Mouse (Mus musculus): ENCODE results near the gene Banf2. TPM values are rescaled to one million over a fixed set of nuclear protein-coding genes. Genes with fewer than 3 reads are reported as not detected.

Gene Banf2
- polyA plus RNA-seq (2015; fragmentation: Nextera tagmentation; extraction: Ambion mirVana), result not detected in 2 replicates

DNA sequence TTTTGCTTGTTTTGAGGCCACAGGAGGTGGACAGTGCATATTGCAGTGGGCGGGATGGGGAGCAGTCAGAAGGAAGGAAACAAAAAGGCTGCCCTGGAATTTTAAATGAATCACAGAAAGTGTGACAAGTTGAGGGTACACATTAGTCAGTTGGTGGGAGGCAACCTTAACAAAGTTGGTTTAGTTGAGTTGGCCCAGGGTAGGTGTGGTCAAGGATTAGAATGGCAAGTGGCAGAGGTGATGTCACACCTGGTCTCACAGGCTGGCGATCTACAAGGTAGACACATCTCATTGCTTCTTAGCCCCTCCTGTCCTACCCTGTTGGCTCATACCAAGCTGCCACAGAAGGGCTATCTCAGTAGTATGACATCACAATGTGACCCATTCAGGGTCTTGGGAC lies at the start of gene Banf2:
Gene Banf2, plus strand, starts transcription at position 396 of the 400 bp plus-strand sequence.
- ATAC-seq (ENCODE audit: low read depth), result no peak
- no peaks in the 10 kb centered on the region for H3K36me3 ChIP-seq (ENCODE audit: control insufficient read depth, insufficient read depth)
- WGBS (ENCODE audit: insufficient replicate concordance), result 71% methylated on average over 2 of the region's 2 CpGs
- no peak within 1 kb of the TSS for H3K27ac ChIP-seq (ENCODE audit: low read length)
- H3K9ac ChIP-seq (ENCODE audit: low read depth, low read length), result no peak within 1 kb of the TSS
- H3K4me2 ChIP-seq (ENCODE audit: low read depth, low read length), result no peak within 1 kb of the TSS
- no peak within 1 kb of the TSS for H3K4me3 ChIP-seq (ENCODE audit: low read depth, low read length)
- no peaks in the 10 kb centered on the region for H3K9me3 ChIP-seq (replicated peaks; ENCODE audit: control insufficient read depth, low read length)
- no peaks in the 10 kb centered on the region for H3K4me1 ChIP-seq (ENCODE audit: control insufficient read depth, low read depth, low read length)
- no peaks in the 10 kb centered on the region for H3K27me3 ChIP-seq (ENCODE audit: control insufficient read depth, insufficient read depth, low read depth, low read length)

DNA sequence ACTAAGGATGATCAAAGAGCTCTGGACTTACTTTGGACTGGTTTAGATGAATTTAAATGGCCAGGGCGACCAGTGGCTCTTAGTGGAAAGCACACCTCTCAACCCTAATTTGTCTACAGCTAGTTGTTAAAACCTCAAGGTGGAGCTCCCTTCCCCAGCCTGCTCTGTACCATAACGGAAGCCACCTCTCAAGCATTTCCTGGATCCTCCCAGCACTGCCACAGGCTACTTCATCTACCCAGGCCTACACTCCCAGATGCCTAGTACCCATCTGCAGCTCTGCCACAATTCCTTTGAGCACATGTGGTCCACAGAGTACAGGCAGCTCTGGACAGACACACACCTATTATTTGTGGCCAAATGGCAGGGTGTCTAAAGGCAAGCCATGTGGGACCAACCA lies 49.4 kb upstream of the Banf2 start:
- Histone ChIP-seq H3K4me2 (ENCODE audit: low read depth, low read length) (no peak overlapping the region), H3K9ac (ENCODE audit: low read depth, low read length) (no peak overlapping the region), H3K4me3 (ENCODE audit: low read depth, low read length) (no peak overlapping the region), H3K27ac (ENCODE audit: low read length) (no peak overlapping the region), H3K36me3 (ENCODE audit: control insufficient read depth, insufficient read depth) (peaks cover 8% of the 10 kb centered on the region), H3K9me3 (replicated peaks; ENCODE audit: control insufficient read depth, low read length) (no peaks in the 10 kb centered on the region), H3K27me3 (ENCODE audit: control insufficient read depth, insufficient read depth, low read depth, low read length) (no peaks in the 10 kb centered on the region), H3K4me1 (ENCODE audit: control insufficient read depth, low read depth, low read length) (peaks cover 29% of the 10 kb centered on the region)
- no peak for ATAC-seq (ENCODE audit: low read depth)
- WGBS (ENCODE audit: insufficient replicate concordance), result 45% methylated on average over 2 of the region's 2 CpGs

DNA sequence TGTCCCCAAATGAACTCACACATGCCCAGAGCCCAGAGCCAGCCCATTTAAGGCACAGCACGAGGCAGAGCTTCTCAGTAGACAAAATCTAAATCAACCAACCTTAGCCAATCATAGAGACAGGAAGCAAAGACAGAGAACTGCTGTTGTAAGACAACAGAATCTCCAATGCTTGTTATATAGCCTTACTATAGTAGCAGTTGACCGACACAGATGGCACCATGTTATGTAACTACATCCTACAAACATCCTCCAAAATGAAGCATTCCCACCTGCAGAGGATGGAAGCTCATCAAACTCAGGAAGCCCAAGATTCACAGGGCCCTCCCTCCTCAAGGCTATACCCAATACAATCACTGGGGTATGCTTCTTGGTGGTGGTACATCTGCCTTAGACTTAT lies 45.4 kb upstream of the Banf2 start:
- WGBS (ENCODE audit: insufficient replicate concordance), result 44% methylated on average over 2 of the region's 2 CpGs
- H3K9me3 ChIP-seq (replicated peaks; ENCODE audit: control insufficient read depth, low read length), result no peaks in the 10 kb centered on the region

GRCm38 (mm10) chr2:143988016-143988415 lies 44.8 kb upstream of the Banf2 start:
- no peak for ATAC-seq (ENCODE audit: low read depth)
- Histone ChIP-seq H3K27ac (ENCODE audit: low read length) (no peak overlapping the region), H3K9ac (ENCODE audit: low read depth, low read length) (no peak overlapping the region), H3K27me3 (ENCODE audit: control insufficient read depth, insufficient read depth, low read depth, low read length) (no peaks in the 10 kb centered on the region), H3K4me3 (ENCODE audit: low read depth, low read length) (no peak overlapping the region), H3K4me2 (ENCODE audit: low read depth, low read length) (no peak overlapping the region), H3K9me3 (replicated peaks; ENCODE audit: control insufficient read depth, low read length) (no peaks in the 10 kb centered on the region), H3K4me1 (ENCODE audit: control insufficient read depth, low read depth, low read length) (peaks cover 10% of the 10 kb centered on the region), H3K36me3 (ENCODE audit: control insufficient read depth, insufficient read depth) (peaks cover 8% of the 10 kb centered on the region)
- WGBS (ENCODE audit: insufficient replicate concordance), result 86% methylated on average over 3 of the region's 3 CpGs

More for the DNA sequence above, 45.4 kb upstream of the Banf2 start:
- no peak overlapping the region for H3K4me2 ChIP-seq (ENCODE audit: low read depth, low read length)
- peaks cover 7% of the 10 kb centered on the region for H3K4me1 ChIP-seq (ENCODE audit: control insufficient read depth, low read depth, low read length)
- peaks cover 8% of the 10 kb centered on the region for H3K36me3 ChIP-seq (ENCODE audit: control insufficient read depth, insufficient read depth)
- H3K27ac ChIP-seq (ENCODE audit: low read length), result no peak overlapping the region
- H3K4me3 ChIP-seq (ENCODE audit: low read depth, low read length), result no peak overlapping the region
- no peak for ATAC-seq (ENCODE audit: low read depth)
- H3K9ac ChIP-seq (ENCODE audit: low read depth, low read length), result no peak overlapping the region
- no peaks in the 10 kb centered on the region for H3K27me3 ChIP-seq (ENCODE audit: control insufficient read depth, insufficient read depth, low read depth, low read length)

GRCm38 (mm10) chr2:143990997-143991396 lies 41.9 kb upstream of the Banf2 start:
- 43% methylated on average over 1 of the region's 1 CpGs for WGBS (ENCODE audit: insufficient replicate concordance)
- no peak overlapping the region for H3K4me2 ChIP-seq (ENCODE audit: low read depth, low read length)
- no peak overlapping the region for H3K4me3 ChIP-seq (ENCODE audit: low read depth, low read length)
- no peaks in the 10 kb centered on the region; the same call in 1 of the 2 replicates for H3K36me3 ChIP-seq (ENCODE audit: control insufficient read depth, insufficient read depth)
- no peak for ATAC-seq (ENCODE audit: low read depth)
- no peaks in the 10 kb centered on the region for H3K9me3 ChIP-seq (replicated peaks; ENCODE audit: control insufficient read depth, low read length)
- peaks cover 14% of the 10 kb centered on the region for H3K4me1 ChIP-seq (ENCODE audit: control insufficient read depth, low read depth, low read length)
- no peak overlapping the region for H3K9ac ChIP-seq (ENCODE audit: low read depth, low read length)
- no peaks in the 10 kb centered on the region for H3K27me3 ChIP-seq (ENCODE audit: control insufficient read depth, insufficient read depth, low read depth, low read length)
- H3K27ac ChIP-seq (ENCODE audit: low read length), result no peak overlapping the region

GRCm38 (mm10) chr2:143991964-143992672 lies 40.7 kb upstream of the Banf2 start:
- no peaks in the 10 kb centered on the region for H3K27me3 ChIP-seq (ENCODE audit: control insufficient read depth, insufficient read depth, low read depth, low read length)
- H3K36me3 ChIP-seq (ENCODE audit: control insufficient read depth, insufficient read depth), result no peaks in the 10 kb centered on the region
- H3K4me1 ChIP-seq (ENCODE audit: control insufficient read depth, low read depth, low read length), result peaks cover 14% of the 10 kb centered on the region
- 0 out of 2 replicates have a peak, but pooled peaks have one; percentile 13 for ATAC-seq (ENCODE audit: low read depth)
- WGBS (ENCODE audit: insufficient replicate concordance), result 69% methylated on average over 7 of the region's 7 CpGs
- H3K27ac ChIP-seq (ENCODE audit: low read length), result no peak overlapping the region
- no peak overlapping the region for H3K4me3 ChIP-seq (ENCODE audit: low read depth, low read length)
- no peaks in the 10 kb centered on the region for H3K9me3 ChIP-seq (replicated peaks; ENCODE audit: control insufficient read depth, low read length)
- H3K9ac ChIP-seq (ENCODE audit: low read depth, low read length), result no peak overlapping the region
- H3K4me2 ChIP-seq (ENCODE audit: low read depth, low read length), result no peak overlapping the region

- H3K9me3 ChIP-seq (replicated peaks; ENCODE audit: control insufficient read depth, low read length), result no peaks in the 10 kb centered on the region
- no peaks in the 10 kb centered on the region for H3K27me3 ChIP-seq (ENCODE audit: control insufficient read depth, insufficient read depth, low read depth, low read length)
- H3K36me3 ChIP-seq (ENCODE audit: control insufficient read depth, insufficient read depth), result no peaks in the 10 kb centered on the region
- H3K9ac ChIP-seq (ENCODE audit: low read depth, low read length), result no peak overlapping the region
- H3K27ac ChIP-seq (ENCODE audit: low read length), result no peak overlapping the region
- peaks cover 14% of the 10 kb centered on the region for H3K4me1 ChIP-seq (ENCODE audit: control insufficient read depth, low read depth, low read length)
- ATAC-seq (ENCODE audit: low read depth), result no peak
- 56% methylated on average over 1 of the region's 1 CpGs for WGBS (ENCODE audit: insufficient replicate concordance)
- H3K4me2 ChIP-seq (ENCODE audit: low read depth, low read length), result no peak overlapping the region
- H3K4me3 ChIP-seq (ENCODE audit: low read depth, low read length), result no peak overlapping the region
These were observed 39.9 kb upstream of the Banf2 start for GRCm38 (mm10) chr2:143992977-143993376.

- Histone ChIP-seq H3K36me3 (ENCODE audit: control insufficient read depth, insufficient read depth) (no peaks in the 10 kb centered on the region), H3K4me2 (ENCODE audit: low read depth, low read length) (no peak overlapping the region), H3K9ac (ENCODE audit: low read depth, low read length) (no peak overlapping the region), H3K27ac (ENCODE audit: low read length) (no peak overlapping the region), H3K27me3 (ENCODE audit: control insufficient read depth, insufficient read depth, low read depth, low read length) (no peaks in the 10 kb centered on the region), H3K4me3 (ENCODE audit: low read depth, low read length) (no peak overlapping the region), H3K9me3 (replicated peaks; ENCODE audit: control insufficient read depth, low read length) (no peaks in the 10 kb centered on the region), H3K4me1 (ENCODE audit: control insufficient read depth, low read depth, low read length) (peaks cover 34% of the 10 kb centered on the region)
- WGBS (ENCODE audit: insufficient replicate concordance), result 60% methylated on average over 5 of the region's 5 CpGs
- ATAC-seq (ENCODE audit: low read depth), result no peak
These were observed 30.5 kb upstream of the Banf2 start for GRCm38 (mm10) chr2:144002229-144002984.

DNA sequence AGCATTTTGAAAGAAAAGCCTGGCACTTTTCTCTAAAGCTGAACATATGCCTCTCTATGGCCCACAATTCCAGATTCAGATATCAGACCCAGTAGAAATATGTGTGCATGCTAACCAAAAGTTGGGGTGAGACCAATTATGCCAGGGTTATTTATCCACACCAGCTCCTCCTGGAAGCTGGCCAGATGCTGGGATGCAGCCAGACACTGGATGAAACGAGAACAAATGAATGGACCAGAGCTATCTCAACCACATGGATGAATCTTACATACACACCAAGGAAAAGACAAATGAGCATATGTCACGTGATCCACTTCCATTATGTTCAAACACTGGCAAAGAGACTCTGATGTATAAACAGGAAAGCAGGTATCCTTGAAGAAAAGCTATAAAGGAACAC lies 29.3 kb upstream of the Banf2 start:
- no peak overlapping the region for H3K27ac ChIP-seq (ENCODE audit: low read length)
- H3K4me1 ChIP-seq (ENCODE audit: control insufficient read depth, low read depth, low read length), result peaks cover 34% of the 10 kb centered on the region
- H3K9me3 ChIP-seq (replicated peaks; ENCODE audit: control insufficient read depth, low read length), result no peaks in the 10 kb centered on the region
- no peak overlapping the region for H3K9ac ChIP-seq (ENCODE audit: low read depth, low read length)
- no peak overlapping the region for H3K4me2 ChIP-seq (ENCODE audit: low read depth, low read length)
- ATAC-seq (ENCODE audit: low read depth), result no peak
- H3K36me3 ChIP-seq (ENCODE audit: control insufficient read depth, insufficient read depth), result no peaks in the 10 kb centered on the region
- no peaks in the 10 kb centered on the region for H3K27me3 ChIP-seq (ENCODE audit: control insufficient read depth, insufficient read depth, low read depth, low read length)
- 63% methylated on average over 2 of the region's 2 CpGs for WGBS (ENCODE audit: insufficient replicate concordance)
- no peak overlapping the region for H3K4me3 ChIP-seq (ENCODE audit: low read depth, low read length)

All from liver, embryonic 16.5 days (tissue).